8 mouse cellular contexts compared by ENCODE assay signal in genomic region chr7:17062389-17062788, GRCm38 (mm10). TPM values are rescaled to one million over a fixed set of nuclear protein-coding genes. Genes with fewer than 3 reads are reported as not detected.
DNase-seq lines count a peak whose midpoint lies in the region; ATAC-seq lines count a peak whose summit lies in the region.
"Had no signal": no experiment of that assay in that cellular context is flagged by ENCODE, and none has a peak within 500 bp of the region (broad histone marks: within the 10 kb centered on the region; RNA-seq: fewer than 3 reads in every experiment).

Gene Hif3a (minus strand): TSS chr7:17062427.

- ATAC-seq in hindbrain, embryonic 16.5 days: peak; percentile 90
- peak; percentile 90 for ATAC-seq in limb, embryonic 13.5 days (ENCODE audit: low FRiP score, low read depth)
- peak; percentile 81 for ATAC-seq in midbrain, embryonic 14.5 days (ENCODE audit: low FRiP score, low TSS enrichment)
- no peak for ATAC-seq in erythroid progenitor cell, adult 5-6 weeks (replicated peaks; ENCODE audit: low FRiP score, poor library complexity, severe bottlenecking)

- H3K9me3 ChIP-seq in hindbrain, embryonic 16.5 days (ENCODE audit: control insufficient read depth, low read length): no peaks in the 10 kb centered on the region
- H3K9me3 ChIP-seq in limb, embryonic 13.5 days: no peaks in the 10 kb centered on the region
- no peaks in the 10 kb centered on the region for H3K9me3 ChIP-seq in midbrain, embryonic 14.5 days (ENCODE audit: control insufficient read depth, low read length)

- H3K36me3 ChIP-seq in hindbrain, embryonic 16.5 days (ENCODE audit: control insufficient read depth, insufficient read depth, low read length): no peaks in the 10 kb centered on the region
- no peaks in the 10 kb centered on the region for H3K36me3 ChIP-seq in limb, embryonic 13.5 days
- no peaks in the 10 kb centered on the region for H3K36me3 ChIP-seq in midbrain, embryonic 14.5 days (ENCODE audit: control insufficient read depth, insufficient read depth, low read length)

- H3K4me3 ChIP-seq in hindbrain, embryonic 16.5 days (ENCODE audit: low read length): peak within 1 kb of the TSS; percentile 50
- H3K4me3 ChIP-seq in limb, embryonic 13.5 days: peak within 1 kb of the TSS; percentile 61
- peak within 1 kb of the TSS; percentile 35 for H3K4me3 ChIP-seq in midbrain, embryonic 14.5 days (replicated peaks; ENCODE audit: low read depth, low read length)

- peak within 1 kb of the TSS; percentile 66 for H3K9ac ChIP-seq in hindbrain, embryonic 16.5 days (ENCODE audit: low read depth, low read length)
- peak within 1 kb of the TSS; percentile 76 for H3K9ac ChIP-seq in limb, embryonic 13.5 days
- peak within 1 kb of the TSS; percentile 39; the same call in 1 of the 2 replicates for H3K9ac ChIP-seq in midbrain, embryonic 14.5 days (replicated peaks; ENCODE audit: low read length)

- DNase-seq in MN1 (ENCODE audit: low spot score): peak; percentile 44
- DNase-seq in adrenal gland, postnatal 36 days: peak; percentile 27 to 50
- DNase-seq in gastrocnemius, postnatal 10 days: peak; percentile 31
- DNase-seq in midbrain, embryonic 14.5 days: peak; percentile 85

- H3K27ac ChIP-seq in hindbrain, embryonic 16.5 days (ENCODE audit: low read depth, low read length): peak within 1 kb of the TSS; percentile 78
- H3K27ac ChIP-seq in limb, embryonic 13.5 days: peak within 1 kb of the TSS; percentile 40; the same call in 1 of the 2 replicates
- H3K27ac ChIP-seq in midbrain, embryonic 14.5 days (replicated peaks; ENCODE audit: low read depth, low read length): no peak within 1 kb of the TSS
- H3K27ac ChIP-seq: macrophage had no signal

- WGBS in hindbrain, embryonic 16.5 days: 0% methylated on average over 15 of the region's 15 CpGs
- under 1% methylated on average over 15 of the region's 15 CpGs for WGBS in limb, embryonic 13.5 days
- 0% methylated on average over 15 of the region's 15 CpGs for WGBS in midbrain, embryonic 14.5 days

- H3K4me1 ChIP-seq in hindbrain, embryonic 16.5 days (ENCODE audit: control insufficient read depth, insufficient read depth, low read depth, low read length): peaks cover 11% of the 10 kb centered on the region
- peaks cover 51% of the 10 kb centered on the region for H3K4me1 ChIP-seq in limb, embryonic 13.5 days
- peaks cover 22% of the 10 kb centered on the region for H3K4me1 ChIP-seq in midbrain, embryonic 14.5 days (ENCODE audit: control insufficient read depth, insufficient read depth, low read length)

- peaks cover 3% of the 10 kb centered on the region; the same call in 1 of the 2 replicates for H3K27me3 ChIP-seq in hindbrain, embryonic 16.5 days (replicated peaks; ENCODE audit: control insufficient read depth, insufficient read depth, low read length)
- H3K27me3 ChIP-seq in limb, embryonic 13.5 days: no peaks in the 10 kb centered on the region
- peaks cover 16% of the 10 kb centered on the region for H3K27me3 ChIP-seq in midbrain, embryonic 14.5 days (ENCODE audit: control insufficient read depth, insufficient read depth, low read length)

- peak within 1 kb of the TSS; percentile 82 for H3K4me2 ChIP-seq in hindbrain, embryonic 16.5 days (ENCODE audit: low read length)
- H3K4me2 ChIP-seq in limb, embryonic 13.5 days (replicated peaks): peak within 1 kb of the TSS; percentile 77
- peak within 1 kb of the TSS; percentile 64 for H3K4me2 ChIP-seq in midbrain, embryonic 14.5 days (ENCODE audit: low read length)

RNA-seq across cellular contexts. Expression of gene Hif3a, which starts in this region (rescaled TPM):
- total RNA-seq in adrenal gland, postnatal 36 days (2021): 1 to 10 TPM; 1.6 to 2.7 TPM
- total RNA-seq in gastrocnemius, postnatal 10 days (2021): 1 to 10 TPM; 1.9 to 3.1 TPM
- polyA plus RNA-seq in hindbrain, embryonic 16.5 days (2015; fragmentation: Nextera tagmentation; extraction: Ambion mirVana): 6.9 and 8.9 TPM in 2 replicates
- polyA plus RNA-seq in limb, embryonic 13.5 days (2015; fragmentation: Nextera tagmentation; extraction: Ambion mirVana): 12.9 and 14.9 TPM in 2 replicates
- polyA plus RNA-seq in midbrain, embryonic 14.5 days (2014; fragmentation: Nextera tagmentation; extraction: Ambion mirVana): 1.5 and 4.6 TPM in 2 replicates
- 1.4 TPM in 1 of 2 replicates, not detected in the other for total RNA-seq in erythroid progenitor cell, adult 5-6 weeks (2015; ENCODE audit: low replicate concordance)
- total RNA-seq in erythroid progenitor cell, adult 5-6 weeks (2017; ENCODE audit: low replicate concordance): 0.13 TPM in 1 of 2 replicates, not detected in the other
- polyA plus RNA-seq: macrophage had no signal

Comparison
In these comparisons a context has a peak if more than half of its experiments do, and no peak if none do; other contexts are left out.
1. DNase-seq: peak in every context shown above with its lines; median percentile 85 in midbrain, embryonic 14.5 days; 44 in MN1; 38 in adrenal gland, postnatal 36 days; 31 in gastrocnemius, postnatal 10 days.